Mouse (Mus musculus) midbrain, postnatal 0 days (tissue): ENCODE measurements around the gene Smad6. TPM values are rescaled to one million over a fixed set of nuclear protein-coding genes. Genes with fewer than 3 reads are reported as not detected.

Source experiments
- ATAC-seq: fragments of 200-750 bp; cut with Nextera tagmentation; 2 replicates; pipeline ENCODE4 v1.8.0; 2017; ENCODE audit warnings: moderate number of reproducible peaks, mild to moderate bottlenecking, moderate TSS enrichment, moderate library complexity; ENCODE audit not compliant: low FRiP score
- DNase-seq: peaks from one replicate; pipeline ENCODE4 v3.0.0-alpha.2; 2015; ENCODE audit warnings: low spot score
- H3K27ac ChIP-seq: fragments of 300-500 bp; sonication (generic); 2 replicates; pipeline ENCODE4 v1.5.1; 2014; ENCODE audit warnings: low read depth, mild to moderate bottlenecking, low read length, mixed read lengths
- H3K27me3 ChIP-seq: fragments of 300-500 bp; sonication (generic); 2 replicates; pipeline ENCODE4 v1.6.1; 2014; ENCODE audit warnings: low read length, control low read depth, mixed read lengths; ENCODE audit not compliant: insufficient read depth
- H3K36me3 ChIP-seq: fragments of 300-500 bp; sonication (generic); 2 replicates; pipeline ENCODE4 v1.6.1; 2014; ENCODE audit warnings: low read length, control low read depth, mixed read lengths; ENCODE audit not compliant: insufficient read depth
- H3K4me1 ChIP-seq: fragments of 300-500 bp; sonication (generic); 2 replicates; pipeline ENCODE4 v1.6.1; 2014; ENCODE audit warnings: mild to moderate bottlenecking, control low read depth, antibody characterized with exemption, low read length, mixed read lengths; ENCODE audit not compliant: insufficient read depth
- H3K4me2 ChIP-seq: fragments of 300-500 bp; sonication (generic); 2 replicates; pipeline ENCODE4 v1.6.1; 2014; ENCODE audit warnings: low read depth, mild to moderate bottlenecking, low read length, mixed read lengths; ENCODE audit not compliant: poor library complexity, severe bottlenecking
- H3K4me3 ChIP-seq: fragments of 300-500 bp; sonication (generic); 2 replicates; pipeline ENCODE4 v1.5.1; 2014; ENCODE audit warnings: low read depth, mild to moderate bottlenecking, low read length, moderate library complexity
- H3K9ac ChIP-seq: fragments of 300-500 bp; sonication (generic); replicated peaks from 2 replicates; pipeline ENCODE4 v1.6.1; 2014; ENCODE audit warnings: mild to moderate bottlenecking, low read length, moderate library complexity, mixed read lengths; ENCODE audit not compliant: poor library complexity, severe bottlenecking
- H3K9me3 ChIP-seq: fragments of 300-500 bp; sonication (generic); 2 replicates; pipeline ENCODE4 v1.6.1; 2016; ENCODE audit warnings: low read length, control low read depth
- CTCF ChIP-seq: IDR thresholded peaks from 2 replicates; pipeline ENCODE4 v1.5.1; 2016; ENCODE audit warnings: antibody characterized with exemption, mild to moderate bottlenecking
- WGBS: fragments of 180-500 bp; shearing (Covaris S2); extraction: QIAGEN DNeasy Blood & Tissue Kit; methylation state at CpG from one replicate; pipeline ENCODE4 v1.1.7; 2014; 5-methylcytosine and 5-hydroxymethylcytosine counted together
- polyA plus RNA-seq: library from polyadenylated mRNA; unstranded; fragments of >200 nt; fragmentation: Nextera tagmentation; extraction: Ambion mirVana; gene quantifications from 2 replicates; pipeline ENCODE4 v1.2.1, GENCODE M21; 2015
- total RNA-seq: library from RNA; depleted of rRNA; stranded (reverse); fragments of >200 nt; gene quantifications from 2 replicates; pipeline ENCODE4 v1.2.3, GENCODE M21; 2014

Smad6 gene
- total and polyA plus RNA-seq, 2 experiments from 2014 or later = 1.2 to 10.4 TPM

DNA sequence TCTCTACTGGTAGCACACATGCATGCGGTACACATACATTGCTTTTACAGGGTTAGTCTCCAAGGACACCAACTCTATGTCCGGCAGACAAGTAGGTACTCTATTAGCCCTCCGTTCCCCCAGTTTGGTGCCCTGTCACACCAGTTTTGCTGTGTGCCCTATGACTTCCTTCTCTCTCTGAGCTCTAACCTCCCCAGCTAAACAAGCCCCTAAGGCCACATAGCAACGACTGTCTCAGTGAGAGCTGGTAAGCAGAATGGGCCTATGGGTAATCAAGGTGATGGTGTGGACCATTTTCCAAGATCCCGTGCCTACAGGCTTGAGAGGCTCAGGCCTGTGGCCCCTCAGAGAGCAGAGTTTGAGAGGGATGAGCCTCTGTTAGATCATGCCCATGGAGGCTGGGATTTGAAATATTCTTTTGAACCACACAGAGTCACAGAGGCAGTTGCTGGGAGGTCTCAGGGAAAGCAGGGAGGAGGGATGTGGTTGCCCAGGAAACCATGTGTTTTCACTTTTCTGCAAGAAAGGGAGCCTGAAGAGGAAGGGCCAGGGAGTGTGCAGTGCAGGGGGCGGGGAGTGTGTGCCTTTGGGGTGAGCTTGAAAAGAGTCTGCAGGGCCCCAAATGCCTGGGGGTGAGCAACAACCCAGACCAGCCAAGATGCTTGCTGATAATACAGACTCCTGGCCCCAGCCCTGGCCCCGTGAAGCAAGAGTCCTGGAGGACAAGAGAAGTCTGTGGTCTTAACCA is 36.2 kb upstream of the Smad6 start:
- Histone ChIP-seq H3K4me1 (peaks cover 12% of the 10 kb centered on the region; the same call in 1 of the 2 replicates), H3K27me3 (peaks cover 16% of the 10 kb centered on the region; the same call in 1 of the 2 replicates), H3K9me3 (no peaks in the 10 kb centered on the region), H3K36me3 (no peaks in the 10 kb centered on the region), H3K9ac (no peak overlapping the region), H3K4me3 (no peak overlapping the region), H3K27ac (0 out of 2 replicates have a peak overlapping the region, but pooled peaks have one; percentile 40), H3K4me2 (no peak overlapping the region)
- ATAC-seq (peak; percentile 47), DNase-seq (peak; percentile 33)
- WGBS = 33% methylated on average over 7 of the region's 7 CpGs
- no peak for TF ChIP-seq CTCF

DNA sequence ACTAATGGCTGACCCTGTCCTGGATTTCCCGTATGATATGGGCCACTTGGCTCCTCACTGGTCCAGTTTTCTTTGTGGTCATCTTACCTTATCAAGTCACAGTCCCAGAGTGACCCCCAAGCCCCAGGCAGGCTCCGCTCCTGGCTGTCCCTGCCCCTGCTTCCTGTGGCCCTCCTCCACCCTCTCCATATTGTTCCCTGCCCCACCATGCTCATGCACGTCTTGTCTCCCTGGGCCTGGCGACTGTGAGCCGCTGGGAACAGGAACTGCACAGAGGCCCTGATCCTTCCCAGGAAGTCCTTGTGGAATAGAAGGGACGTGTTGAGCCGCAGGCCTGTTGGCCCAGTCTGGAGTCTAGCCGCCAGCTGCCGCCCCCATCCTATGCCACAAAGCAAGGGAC is 33.3 kb upstream of the Smad6 start:
- Histone ChIP-seq H3K4me2 (no peak overlapping the region), H3K4me1 (peaks cover 10% of the 10 kb centered on the region), H3K27ac (no peak overlapping the region), H3K9me3 (no peaks in the 10 kb centered on the region), H3K36me3 (no peaks in the 10 kb centered on the region), H3K27me3 (peaks cover 10% of the 10 kb centered on the region; the same call in 1 of the 2 replicates), H3K9ac (no peak overlapping the region), H3K4me3 (no peak overlapping the region)
- DNase-seq (no peak), ATAC-seq (no peak)
- WGBS = 63% methylated on average over 9 of the region's 9 CpGs
- no peak for TF ChIP-seq CTCF

DNA sequence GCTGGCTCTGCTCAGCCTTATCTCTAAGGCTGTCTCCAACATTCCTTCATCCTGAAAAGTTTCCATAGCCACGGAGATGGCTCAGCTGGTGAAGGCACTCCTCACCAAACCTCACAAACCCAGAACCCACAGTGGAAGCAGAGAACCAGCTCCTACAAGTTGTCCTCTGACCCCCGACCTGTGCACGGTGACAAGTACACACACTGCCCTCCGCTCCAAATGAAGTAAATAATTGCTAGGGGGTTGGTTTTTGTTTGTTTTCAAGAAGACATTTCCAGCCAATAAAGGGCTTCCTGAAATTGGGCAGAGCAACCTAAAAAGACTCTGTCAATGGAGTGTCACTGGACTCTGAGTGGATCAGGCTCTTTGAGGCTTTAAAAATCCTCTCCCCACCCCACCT is 31.9 kb upstream of the Smad6 start:
- peaks cover 8% of the 10 kb centered on the region for H3K4me1 ChIP-seq
- H3K36me3 ChIP-seq = no peaks in the 10 kb centered on the region
- no peaks in the 10 kb centered on the region for H3K27me3 ChIP-seq
- no peaks in the 10 kb centered on the region for H3K9me3 ChIP-seq
- no peak for ATAC-seq
- DNase-seq = no peak
- TF ChIP-seq CTCF = no peak
- H3K4me3 ChIP-seq = no peak overlapping the region
- H3K27ac ChIP-seq = no peak overlapping the region
- H3K9ac ChIP-seq = no peak overlapping the region
- H3K4me2 ChIP-seq = no peak overlapping the region
- WGBS = 49% methylated on average over 4 of the region's 4 CpGs

DNA sequence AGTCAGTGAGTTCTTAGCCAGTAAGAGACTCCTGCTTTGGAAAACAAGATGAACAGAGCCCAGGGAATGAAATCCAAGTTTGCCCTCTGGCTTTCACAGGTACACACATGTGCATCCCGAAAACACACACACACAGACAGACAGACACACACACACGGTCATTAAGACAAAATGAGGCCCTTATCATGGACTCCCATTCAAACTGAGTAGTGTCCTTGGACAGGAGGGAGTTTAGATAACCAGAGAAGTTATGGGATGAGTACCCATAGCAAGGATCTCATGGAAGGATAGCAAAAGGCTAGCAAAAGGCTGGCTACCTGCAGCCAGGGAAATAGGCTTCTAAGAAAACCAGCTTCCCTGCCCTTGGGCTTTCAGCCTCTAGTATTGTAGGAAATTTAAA is 29.4 kb upstream of the Smad6 start:
- H3K4me3 ChIP-seq = no peak overlapping the region
- WGBS = 89% methylated on average over 2 of the region's 2 CpGs
- no peaks in the 10 kb centered on the region for H3K9me3 ChIP-seq
- H3K36me3 ChIP-seq = no peaks in the 10 kb centered on the region
- DNase-seq = no peak
- no peak overlapping the region for H3K4me2 ChIP-seq
- no peaks in the 10 kb centered on the region; the same call in 1 of the 2 replicates for H3K4me1 ChIP-seq
- TF ChIP-seq CTCF = no peak
- H3K9ac ChIP-seq = no peak overlapping the region
- no peaks in the 10 kb centered on the region for H3K27me3 ChIP-seq
- no peak overlapping the region for H3K27ac ChIP-seq
- no peak for ATAC-seq

DNA sequence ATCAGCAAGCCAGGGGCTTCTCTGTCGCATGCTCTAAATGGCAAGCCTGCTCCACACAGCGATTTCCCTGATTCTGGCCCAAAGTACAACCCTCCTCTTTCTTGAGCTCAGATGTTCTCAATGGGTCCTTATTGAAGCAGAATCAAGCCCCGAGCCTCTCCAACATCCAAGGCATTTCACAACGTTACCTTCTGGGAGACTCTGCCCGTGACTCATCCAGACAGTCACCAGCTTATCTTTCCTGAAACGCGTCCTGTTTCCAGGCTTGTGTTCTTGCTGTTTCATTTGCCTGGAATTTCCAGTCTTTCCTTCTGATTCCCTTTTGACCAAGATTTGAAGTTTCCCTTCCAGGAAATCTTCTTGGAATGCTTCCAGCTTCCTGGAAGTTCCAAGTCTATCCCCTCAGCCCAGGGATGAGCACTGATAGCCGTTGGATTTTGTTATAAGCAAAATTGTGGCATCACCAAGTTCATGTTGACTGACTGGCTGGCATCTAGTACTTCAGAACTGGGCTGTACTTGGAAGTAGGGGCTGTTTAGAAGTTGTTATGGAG is 28.7 kb upstream of the Smad6 start:
- no peak overlapping the region for H3K9ac ChIP-seq
- no peak for TF ChIP-seq CTCF
- H3K27me3 ChIP-seq = no peaks in the 10 kb centered on the region
- WGBS = 37% methylated on average over 8 of the region's 8 CpGs
- no peak for DNase-seq
- H3K36me3 ChIP-seq = no peaks in the 10 kb centered on the region
- no peaks in the 10 kb centered on the region; the same call in 1 of the 2 replicates for H3K4me1 ChIP-seq
- peak overlapping the region; percentile 51; the same call in 1 of the 2 replicates for H3K27ac ChIP-seq
- H3K4me2 ChIP-seq = peak overlapping the region; percentile 54
- no peaks in the 10 kb centered on the region for H3K9me3 ChIP-seq
- H3K4me3 ChIP-seq = peak overlapping the region; percentile 32; the same call in 1 of the 2 replicates
- no peak for ATAC-seq
